Comparison of ENCODE assay signal across 28 mouse cellular contexts in the genomic region with DNA sequence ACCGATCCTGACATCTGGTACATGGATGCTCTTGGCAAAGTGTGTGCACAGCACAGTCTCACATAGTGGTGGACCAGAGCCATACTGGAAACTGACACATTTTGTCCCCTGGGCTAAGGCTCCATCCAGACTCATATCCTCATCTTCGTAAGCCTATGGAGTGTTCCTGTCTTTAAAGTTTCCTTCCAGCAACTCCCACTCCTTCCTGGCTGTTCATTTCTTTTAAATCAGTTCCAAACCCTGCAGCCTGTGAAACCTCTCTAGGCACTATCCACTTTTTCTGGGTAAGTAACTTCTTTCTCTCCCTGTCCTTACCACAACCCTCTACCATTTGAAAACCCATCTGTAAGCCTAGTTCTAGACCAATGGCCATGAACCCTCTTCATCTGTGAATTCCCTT.
DNase-seq lines count a peak whose midpoint lies in the region; ATAC-seq lines count a peak whose summit lies in the region.
"Had no signal": no experiment of that assay in that cellular context is flagged by ENCODE, and none has a peak within 500 bp of the region (broad histone marks: within the 10 kb centered on the region; RNA-seq: fewer than 3 reads in every experiment).

No protein-coding gene starts in this region.

- H3K36me3 ChIP-seq in hindbrain, embryonic 16.5 days (ENCODE audit: control insufficient read depth, insufficient read depth, low read length) = no peaks in the 10 kb centered on the region
- H3K36me3 ChIP-seq: embryonic facial prominence, embryonic 13.5 days; embryonic facial prominence, embryonic 15.5 days; forebrain, embryonic 10.5 days; forebrain, embryonic 12.5 days; G1E had no signal

- H3K4me3 ChIP-seq in hindbrain, embryonic 16.5 days (ENCODE audit: low read length) = no peak overlapping the region
- H3K4me3 ChIP-seq: embryonic facial prominence, embryonic 13.5 days; embryonic facial prominence, embryonic 15.5 days; erythroblast, embryonic 14.5 days; forebrain, embryonic 10.5 days; forebrain, embryonic 12.5 days had no signal

- no peak for DNase-seq in frontal cortex, postnatal 14 days (ENCODE audit: low spot score in 2 of 2)
- peak; percentile 20 for DNase-seq in right cerebral cortex, adult 18-20 months
- no peak for DNase-seq in right cerebral cortex, postnatal 36 days (ENCODE audit: low spot score in 2 of 2)
- DNase-seq: adrenal gland, adult 8-10 months; adrenal gland, postnatal 14 days; adrenal gland, postnatal 36 days; B cell, adult 2 months; cerebellum, adult 11 months; cerebellum, adult 18-20 months; cerebellum, adult 8-10 months; cerebellum, adult 9-11 months; cerebellum, postnatal 14 days; cerebellum, postnatal 36 days; embryo, embryonic 11 days had no signal

- 97% methylated on average over 2 of the region's 2 CpGs for WGBS in hindbrain, embryonic 16.5 days

- H3K27me3 ChIP-seq in hindbrain, embryonic 16.5 days (replicated peaks; ENCODE audit: control insufficient read depth, insufficient read depth, low read length) = no peaks in the 10 kb centered on the region
- H3K27me3 ChIP-seq: CH12.LX; embryonic facial prominence, embryonic 13.5 days; embryonic facial prominence, embryonic 15.5 days; forebrain, embryonic 12.5 days; Patski had no signal

- H3K9ac ChIP-seq in hindbrain, embryonic 16.5 days (ENCODE audit: low read depth, low read length) = no peak overlapping the region
- H3K9ac ChIP-seq: embryonic facial prominence, embryonic 13.5 days; embryonic facial prominence, embryonic 15.5 days; forebrain, embryonic 12.5 days had no signal

- no peaks in the 10 kb centered on the region for H3K4me1 ChIP-seq in hindbrain, embryonic 16.5 days (ENCODE audit: control insufficient read depth, insufficient read depth, low read depth, low read length)
- H3K4me1 ChIP-seq: embryonic facial prominence, embryonic 15.5 days; forebrain, embryonic 12.5 days had no signal

- ATAC-seq in frontal cortex, adult (ENCODE audit: low TSS enrichment) = peak; percentile 90
- ATAC-seq in hindbrain, embryonic 16.5 days = no peak
- ATAC-seq: activated CD4-positive, CD25-positive, alpha-beta regulatory T cell, adult 4 months; CD4-positive, CD25-positive, alpha-beta regulatory T cell, adult 4 months; forebrain, embryonic 14.5 days; forebrain, embryonic 16.5 days; Patski had no signal

- H3K4me2 ChIP-seq in hindbrain, embryonic 16.5 days (ENCODE audit: low read length) = no peak overlapping the region
- H3K4me2 ChIP-seq: embryonic facial prominence, embryonic 13.5 days; embryonic facial prominence, embryonic 15.5 days; forebrain, embryonic 12.5 days had no signal

- no peaks in the 10 kb centered on the region for H3K9me3 ChIP-seq in hindbrain, embryonic 16.5 days (ENCODE audit: control insufficient read depth, low read length)
- H3K9me3 ChIP-seq: embryonic facial prominence, embryonic 13.5 days; embryonic facial prominence, embryonic 15.5 days; forebrain, embryonic 10.5 days; forebrain, embryonic 12.5 days; G1E had no signal

- no peak overlapping the region for H3K27ac ChIP-seq in hindbrain, embryonic 16.5 days (ENCODE audit: low read depth, low read length)
- H3K27ac ChIP-seq: embryonic facial prominence, embryonic 13.5 days; embryonic facial prominence, embryonic 15.5 days; forebrain, embryonic 10.5 days; forebrain, embryonic 12.5 days had no signal
